Mouse (Mus musculus): Measurements from ENCODE around the gene Hdgfl3.

DNA sequence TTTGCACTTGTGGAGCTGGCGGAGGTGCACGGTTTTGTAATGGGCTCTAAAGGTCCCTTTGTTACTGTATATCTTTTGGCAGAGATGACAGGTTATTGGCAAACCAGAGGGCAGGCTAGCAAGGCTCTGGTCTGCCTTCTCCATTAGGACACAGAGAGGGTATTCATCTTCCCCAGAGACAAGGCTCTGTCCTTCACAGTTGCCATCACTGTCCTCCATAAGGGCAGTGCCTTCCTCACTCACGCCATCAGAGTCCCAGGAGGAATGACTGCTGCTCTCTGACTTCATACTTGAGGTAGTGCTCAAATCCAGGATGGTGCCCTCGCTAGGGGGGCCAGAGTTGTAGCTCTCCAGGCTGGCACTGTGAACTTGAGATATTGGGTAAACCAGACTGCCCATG lies 34.2 kb upstream of the Hdgfl3 start:
- TF ChIP-seq CTCF (IDR thresholded peaks at IDR 0.05; ENCODE audit: borderline replicate concordance, extremely low read depth, insufficient read depth, insufficient read length) (no peak), POLR2A (IDR thresholded peaks at IDR 0.05; ENCODE audit: borderline replicate concordance, extremely low read depth, insufficient read depth, insufficient read length, poor library complexity, severe bottlenecking) (no peak)
